Mouse (Mus musculus) G1E (cell line): Measurements from ENCODE around the gene Taf1. TPM values are rescaled to one million over a fixed set of nuclear protein-coding genes. Genes with fewer than 3 reads are reported as not detected.

ENCODE experiments used
- ATAC-seq: 2 replicates; pipeline ENCODE4 v1.8.0; 2016; ENCODE audit warnings: mild to moderate bottlenecking; ENCODE audit not compliant: insufficient number of reproducible peaks, poor library complexity, low FRiP score, severe bottlenecking; ENCODE audit errors: extremely low read depth
- DNase-seq: peaks from one replicate; pipeline ENCODE4 v3.0.0; 2012; ENCODE audit warnings: low spot score
- H3K27me3 ChIP-seq: 2 replicates; pipeline ENCODE4 v1.6.1; 2012; ENCODE audit warnings: mild to moderate bottlenecking, low read length, inconsistent platforms; ENCODE audit not compliant: insufficient read depth
- H3K36me3 ChIP-seq: replicated peaks from 2 replicates; pipeline ENCODE3; 2012; ENCODE audit warnings: mild to moderate bottlenecking, inconsistent platforms
- H3K4me1 ChIP-seq: 2 replicates; pipeline ENCODE4 v1.6.1; 2012; ENCODE audit warnings: low read depth, low read length, inconsistent platforms, mixed read lengths; ENCODE audit not compliant: insufficient read depth
- H3K4me3 ChIP-seq: 2 replicates; pipeline ENCODE4 v1.5.1; 2012; ENCODE audit warnings: low read depth, mild to moderate bottlenecking, inconsistent platforms, low read length, moderate library complexity, mixed read lengths
- H3K9me3 ChIP-seq: replicated peaks from 2 replicates; pipeline ENCODE4 v1.6.1; 2012; ENCODE audit warnings: inconsistent platforms
- CTCF ChIP-seq: IDR thresholded peaks from 2 replicates; pipeline ENCODE4 v1.5.1; 2012; ENCODE audit warnings: low read depth, low read length, inconsistent platforms, mixed read lengths
- GATA1 ChIP-seq: IDR thresholded peaks from 2 replicates; pipeline ENCODE4 v1.6.1; 2012; ENCODE audit warnings: borderline replicate concordance, low read length, inconsistent platforms, mixed read lengths
- GATA2 ChIP-seq: IDR thresholded peaks from 2 replicates; pipeline ENCODE4 v1.6.1; 2012; ENCODE audit warnings: low read depth, low read length, inconsistent platforms, borderline replicate concordance
- POLR2AphosphoS5 ChIP-seq: IDR thresholded peaks from 2 replicates; pipeline ENCODE4 v1.6.1; 2012; ENCODE audit warnings: low read depth, low read length, inconsistent platforms; ENCODE audit not compliant: insufficient replicate concordance
- TAL1 ChIP-seq: conservative IDR thresholded peaks from 2 replicates; pipeline ENCODE4 v1.6.1; 2012; ENCODE audit warnings: low read depth, low read length, inconsistent platforms, mixed read lengths
- polyA plus RNA-seq: library from polyadenylated mRNA; stranded (reverse); fragments of >175 nt; gene quantifications from 2 replicates; pipeline ENCODE4 v1.2.3, GENCODE M21; 2012
- total RNA-seq, 2 experiments: library from RNA; stranded (forward) in 1 of 2; stranded (reverse) in 1 of 2; fragments of 200-1000 nt in 1 of 2; fragments of >200 nt in 1 of 2; fragmentation: Nextera tagmentation in 1 of 2; gene quantifications; 2 replicates each; pipeline ENCODE4 v1.2.3; 2014 to 2017

Taf1 gene
- total and polyA plus RNA-seq, 3 experiments = 7.4 to 150 (median 141) TPM

DNA sequence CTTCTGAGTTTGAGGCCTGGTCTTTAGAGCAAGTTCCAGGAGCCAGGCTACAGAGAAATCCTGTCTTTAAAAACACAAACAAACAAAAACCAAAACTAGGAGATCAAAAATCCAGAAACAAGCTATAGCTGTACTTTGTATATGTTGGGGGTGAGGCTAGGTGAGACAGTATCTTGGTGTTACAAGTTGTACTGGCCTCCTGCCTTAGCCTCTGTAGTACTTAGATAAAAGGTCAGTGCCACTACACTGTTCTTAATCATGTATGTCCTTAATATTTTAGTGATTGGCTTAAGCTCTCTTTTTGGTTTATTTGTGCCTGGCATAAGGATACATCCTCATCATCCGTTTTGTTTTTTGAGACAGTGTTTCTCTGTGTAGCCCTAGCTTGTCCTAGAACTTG, 52.9 kb downstream of the Taf1 start:
- H3K36me3 ChIP-seq = peaks cover 42% of the 10 kb centered on the region
- ATAC-seq = no peak
- no peaks in the 10 kb centered on the region for H3K27me3 ChIP-seq
- H3K9me3 ChIP-seq = no peaks in the 10 kb centered on the region
- no peak for DNase-seq
- no peaks in the 10 kb centered on the region for H3K4me1 ChIP-seq
- H3K4me3 ChIP-seq = no peak overlapping the region
- TF ChIP-seq GATA2 (no peak), GATA1 (no peak), TAL1 (no peak), POLR2AphosphoS5 (no peak), CTCF (no peak)

DNA sequence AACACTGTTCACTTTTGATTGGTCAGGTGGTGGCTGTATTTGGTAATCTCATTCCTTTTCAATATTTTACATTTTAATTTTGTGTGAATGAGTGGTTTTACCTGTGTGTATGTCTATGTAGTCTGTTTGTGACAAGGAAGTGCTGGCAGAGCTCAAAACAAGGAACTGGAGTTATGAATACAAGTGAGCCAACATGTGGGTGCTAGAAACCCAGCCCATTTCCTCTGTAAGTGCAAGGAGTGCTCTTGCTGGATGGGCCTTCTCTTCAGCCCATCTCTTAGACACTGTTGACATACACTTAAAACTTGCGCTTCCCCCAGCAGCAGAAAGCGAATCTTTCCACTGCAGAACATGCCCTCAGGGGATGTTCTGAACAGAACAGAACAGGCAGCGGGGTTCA, 83.6 kb downstream of the Taf1 start:
- DNase-seq = no peak
- H3K27me3 ChIP-seq = no peaks in the 10 kb centered on the region
- H3K4me3 ChIP-seq = no peak overlapping the region
- no peaks in the 10 kb centered on the region for H3K9me3 ChIP-seq
- no peak for ATAC-seq
- TF ChIP-seq POLR2AphosphoS5 (no peak), CTCF (no peak), GATA1 (no peak), GATA2 (no peak), TAL1 (no peak)
- H3K4me1 ChIP-seq = no peaks in the 10 kb centered on the region
- no peaks in the 10 kb centered on the region for H3K36me3 ChIP-seq

DNA sequence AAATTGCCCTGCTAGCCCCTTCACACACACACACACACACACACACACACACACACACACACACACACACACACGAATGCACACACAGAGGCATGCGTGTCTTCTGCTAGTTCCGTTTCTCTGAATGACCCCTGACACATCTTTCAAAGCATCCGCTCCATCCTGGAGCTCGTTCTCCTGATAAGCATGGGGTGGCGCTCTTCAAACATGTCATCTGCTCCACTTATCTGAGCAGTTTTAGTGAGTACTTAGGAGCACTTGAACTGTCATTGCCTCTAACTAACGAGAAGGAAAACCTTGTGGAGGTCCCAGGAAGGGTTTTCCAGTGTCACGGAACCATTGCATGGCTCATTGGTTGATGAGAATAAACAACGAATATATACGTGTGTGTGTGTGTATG, 85.4 kb downstream of the Taf1 start:
- Histone ChIP-seq H3K4me3 (no peak overlapping the region), H3K4me1 (no peaks in the 10 kb centered on the region), H3K27me3 (no peaks in the 10 kb centered on the region), H3K36me3 (no peaks in the 10 kb centered on the region), H3K9me3 (no peaks in the 10 kb centered on the region)
- DNase-seq = no peak
- TF ChIP-seq GATA1 (no peak), GATA2 (no peak), TAL1 (no peak), CTCF (no peak), POLR2AphosphoS5 (no peak)
- ATAC-seq = no peak

DNA sequence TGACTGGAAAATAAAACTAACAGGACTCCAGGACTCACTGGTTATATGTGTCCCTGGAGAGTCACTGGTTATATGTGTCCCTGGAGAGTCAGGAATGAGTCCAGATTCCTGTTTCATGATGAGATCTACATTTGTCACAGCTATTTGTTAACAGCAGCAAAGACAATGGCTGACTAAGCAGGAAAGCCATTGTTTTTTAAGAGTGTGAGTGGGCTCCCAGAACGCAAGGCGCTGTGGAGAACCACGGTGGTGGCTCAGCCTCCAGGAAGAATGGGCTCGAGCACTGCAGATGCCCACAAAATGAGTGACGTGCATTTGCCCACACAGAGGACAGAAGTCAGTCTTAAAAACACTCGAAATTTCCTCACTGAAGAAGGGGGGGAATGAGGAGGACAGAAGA, 87.8 kb downstream of the Taf1 start:
- H3K36me3 ChIP-seq = no peaks in the 10 kb centered on the region
- H3K27me3 ChIP-seq = no peaks in the 10 kb centered on the region
- TF ChIP-seq POLR2AphosphoS5 (no peak), GATA2 (no peak), CTCF (no peak), GATA1 (no peak), TAL1 (no peak)
- no peak overlapping the region for H3K4me3 ChIP-seq
- ATAC-seq (no peak), DNase-seq (no peak)
- no peaks in the 10 kb centered on the region for H3K9me3 ChIP-seq
- H3K4me1 ChIP-seq = no peaks in the 10 kb centered on the region

DNA sequence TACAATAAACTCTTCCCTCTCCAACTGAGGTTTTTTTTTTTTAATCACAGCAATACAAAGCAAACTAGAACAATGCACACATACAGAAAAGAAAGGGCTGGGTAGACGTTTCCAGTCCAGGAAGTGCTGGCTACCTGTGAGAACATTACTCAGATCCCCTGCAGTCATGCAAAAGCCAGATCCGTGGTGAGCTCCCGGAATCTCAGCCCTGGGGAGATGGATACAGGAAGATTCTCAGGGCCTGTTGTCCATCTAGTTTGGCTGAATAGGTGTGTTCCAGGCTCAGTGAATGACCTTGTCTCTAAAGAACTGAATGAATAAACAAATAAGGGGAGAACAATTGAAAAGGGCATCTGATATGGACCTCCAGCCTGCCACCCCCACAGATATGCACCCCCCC, 90.0 kb downstream of the Taf1 start:
- H3K36me3 ChIP-seq = no peaks in the 10 kb centered on the region
- H3K4me1 ChIP-seq = no peaks in the 10 kb centered on the region
- H3K27me3 ChIP-seq = no peaks in the 10 kb centered on the region
- no peaks in the 10 kb centered on the region for H3K9me3 ChIP-seq
- DNase-seq = no peak
- TF ChIP-seq TAL1 = no peak
- TF ChIP-seq POLR2AphosphoS5 = no peak
- TF ChIP-seq GATA2 = no peak
- no peak for TF ChIP-seq GATA1
- no peak for TF ChIP-seq CTCF
- no peak for ATAC-seq
- no peak overlapping the region for H3K4me3 ChIP-seq

DNA sequence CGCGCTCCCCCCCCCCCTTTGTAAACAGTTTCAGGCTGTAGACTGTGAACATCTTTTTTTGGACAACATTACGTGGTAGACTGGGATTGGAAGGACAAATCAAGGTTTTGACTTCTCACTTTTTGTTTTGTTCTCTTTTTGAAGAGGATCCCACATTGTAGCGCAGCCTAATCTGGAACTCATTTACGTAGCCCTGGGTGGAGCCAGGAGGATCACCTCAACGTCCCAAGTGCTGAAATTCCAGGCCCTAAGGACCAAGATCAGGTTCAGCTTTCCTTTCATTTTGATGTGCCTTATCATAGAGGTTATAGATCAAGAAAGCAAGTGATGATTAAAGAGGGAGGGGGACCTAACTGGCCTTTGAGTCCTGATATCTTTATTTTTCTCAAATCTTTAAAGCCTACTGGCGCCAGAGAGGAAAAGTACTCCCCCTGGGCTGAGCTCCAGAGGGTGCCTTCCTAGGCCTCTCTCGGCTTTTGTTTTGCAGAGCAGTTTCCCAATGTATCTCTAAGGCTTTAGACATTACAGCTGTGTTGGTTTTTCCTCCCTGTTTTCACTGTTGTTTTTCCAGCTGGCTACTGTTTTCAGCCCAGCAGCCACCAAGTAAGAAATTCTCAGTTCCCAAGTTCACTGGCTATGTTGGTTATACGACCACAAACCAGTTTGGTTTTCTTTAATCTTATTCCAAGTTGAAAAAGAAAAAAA, 104.4 kb downstream of the Taf1 start:
- Histone ChIP-seq H3K4me1 (0 out of 2 replicates have a peak, but pooled peaks cover 2% of the 10 kb centered on the region), H3K4me3 (no peak overlapping the region), H3K27me3 (no peaks in the 10 kb centered on the region), H3K36me3 (no peaks in the 10 kb centered on the region), H3K9me3 (no peaks in the 10 kb centered on the region)
- no peak for DNase-seq
- ATAC-seq = no peak
- no peak for TF ChIP-seq GATA2
- no peak for TF ChIP-seq TAL1
- no peak for TF ChIP-seq POLR2AphosphoS5
- TF ChIP-seq GATA1 = no peak
- no peak for TF ChIP-seq CTCF

DNA sequence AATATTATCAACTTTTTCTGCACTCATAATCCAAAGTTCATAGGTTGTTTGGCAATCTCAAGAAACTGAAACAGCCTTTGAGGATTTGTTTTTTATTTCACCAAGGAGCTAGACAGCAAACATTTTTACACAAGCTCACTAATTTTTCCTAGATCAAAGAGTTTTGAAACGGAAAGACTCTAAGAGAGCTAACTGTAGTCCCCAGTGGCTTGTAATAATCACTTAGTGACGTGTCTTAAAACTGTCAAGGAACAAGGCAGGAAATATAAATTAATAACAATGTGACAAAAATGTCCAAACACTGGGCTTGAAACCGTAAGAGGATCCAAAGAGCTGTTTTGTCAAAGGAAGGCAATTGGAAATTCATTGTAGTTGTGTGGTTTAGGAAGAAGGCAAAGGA, 106.3 kb downstream of the Taf1 start:
- no peak for ATAC-seq
- Histone ChIP-seq H3K36me3 (peaks cover 7% of the 10 kb centered on the region), H3K9me3 (no peaks in the 10 kb centered on the region), H3K4me1 (peaks cover 9% of the 10 kb centered on the region), H3K27me3 (no peaks in the 10 kb centered on the region), H3K4me3 (peak overlapping the region; percentile 48; the same call in 1 of the 2 replicates)
- DNase-seq = no peak
- TF ChIP-seq GATA2 = no peak
- no peak for TF ChIP-seq GATA1
- no peak for TF ChIP-seq POLR2AphosphoS5
- no peak for TF ChIP-seq TAL1
- no peak for TF ChIP-seq CTCF
